Mouse (Mus musculus) cerebellum, postnatal 14 days (tissue): Measurements from ENCODE around the gene Ssr2.

Experiments
- DNase-seq, 2 experiments: peaks; one replicate each; pipeline ENCODE4 v3.0.0; 2021; ENCODE audit warnings: mixed read lengths in 2 of 2

Gene Ssr2

DNA sequence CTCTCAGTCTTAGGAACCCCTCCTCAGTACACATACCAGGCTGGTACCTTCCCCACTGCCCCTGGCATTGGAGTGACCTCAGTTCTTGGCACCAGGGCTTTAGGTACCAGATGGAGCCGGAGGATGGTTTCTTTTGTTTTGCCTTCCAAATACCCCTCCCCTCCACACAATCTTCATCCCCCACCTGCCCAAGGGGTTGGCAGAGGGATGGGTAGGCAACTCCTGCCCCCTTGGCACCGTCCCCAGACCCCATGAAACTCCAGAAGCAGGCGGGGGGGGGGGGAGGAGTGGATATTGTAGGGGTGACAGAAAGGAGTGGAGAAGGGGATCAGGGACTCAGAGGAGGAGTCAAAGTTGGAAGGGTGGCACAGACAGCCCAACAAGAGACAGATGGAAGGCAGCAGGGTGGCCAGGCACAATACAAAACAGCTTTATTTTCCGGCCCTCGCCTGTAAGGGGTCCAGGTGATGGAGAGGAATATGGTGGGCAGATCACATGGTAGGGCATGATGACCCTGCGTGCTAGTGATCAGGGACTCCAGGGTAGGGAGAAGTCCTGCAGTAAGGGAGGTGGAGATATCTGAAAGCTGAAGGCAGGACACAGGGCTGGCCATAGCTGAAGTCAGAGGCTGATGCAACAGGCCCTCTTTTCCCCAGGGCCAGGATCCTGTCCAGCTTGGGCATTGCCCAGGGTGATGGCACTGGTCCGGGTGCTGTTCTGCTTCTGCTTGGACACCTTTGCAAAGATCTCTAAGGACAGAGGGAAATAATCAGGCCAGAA, 33.9 kb upstream of the Ssr2 start:
- peak; percentile 90 to 93 for DNase-seq

GRCm38 (mm10) chr3:88542486-88542885, 33.2 kb upstream of the Ssr2 start:
- peak; percentile 53 to 58 for DNase-seq

GRCm38 (mm10) chr3:88543174-88543573, 32.5 kb upstream of the Ssr2 start:
- peak in 1 of 2 experiments; percentile 34 for DNase-seq

DNA sequence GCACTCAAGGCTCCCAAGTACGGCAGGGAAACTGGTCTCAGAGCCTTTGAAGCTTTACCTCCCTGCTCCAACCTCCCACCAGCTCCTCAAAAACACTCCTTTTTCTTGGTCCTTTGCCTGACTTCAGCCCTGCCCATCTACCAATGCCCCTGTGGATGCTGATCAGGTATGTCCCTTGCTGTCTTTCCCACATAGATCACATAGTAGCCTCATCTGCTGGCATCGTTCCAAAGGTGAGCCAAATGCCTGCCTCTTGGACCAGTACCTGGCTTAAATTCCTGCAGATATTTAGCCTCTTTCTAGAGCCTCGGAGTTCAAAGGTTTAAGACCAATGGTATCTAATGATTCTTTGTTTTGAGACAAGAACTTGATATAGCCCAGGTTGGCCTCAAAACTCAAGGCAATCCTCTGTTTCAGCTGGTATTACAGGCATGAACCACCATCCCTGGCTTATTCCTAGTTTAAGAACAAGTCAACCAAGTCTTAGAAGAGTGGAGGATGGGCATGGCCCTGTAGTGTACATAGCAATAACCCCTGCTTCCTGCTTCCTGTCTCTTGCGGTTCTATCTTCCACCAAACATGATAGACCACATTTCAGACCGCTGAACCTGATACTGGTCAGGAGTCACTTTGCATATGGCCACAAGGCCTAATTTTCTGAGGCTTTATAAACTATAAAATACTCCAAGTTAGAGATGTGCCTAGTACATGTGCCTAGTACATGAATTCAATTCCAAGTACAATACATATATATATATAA, 31.8 kb upstream of the Ssr2 start:
- peak in 1 of 2 experiments; percentile 52 for DNase-seq

GRCm38 (mm10) chr3:88544514-88544913, 31.2 kb upstream of the Ssr2 start:
- DNase-seq, result peak; percentile 75 to 79

DNA sequence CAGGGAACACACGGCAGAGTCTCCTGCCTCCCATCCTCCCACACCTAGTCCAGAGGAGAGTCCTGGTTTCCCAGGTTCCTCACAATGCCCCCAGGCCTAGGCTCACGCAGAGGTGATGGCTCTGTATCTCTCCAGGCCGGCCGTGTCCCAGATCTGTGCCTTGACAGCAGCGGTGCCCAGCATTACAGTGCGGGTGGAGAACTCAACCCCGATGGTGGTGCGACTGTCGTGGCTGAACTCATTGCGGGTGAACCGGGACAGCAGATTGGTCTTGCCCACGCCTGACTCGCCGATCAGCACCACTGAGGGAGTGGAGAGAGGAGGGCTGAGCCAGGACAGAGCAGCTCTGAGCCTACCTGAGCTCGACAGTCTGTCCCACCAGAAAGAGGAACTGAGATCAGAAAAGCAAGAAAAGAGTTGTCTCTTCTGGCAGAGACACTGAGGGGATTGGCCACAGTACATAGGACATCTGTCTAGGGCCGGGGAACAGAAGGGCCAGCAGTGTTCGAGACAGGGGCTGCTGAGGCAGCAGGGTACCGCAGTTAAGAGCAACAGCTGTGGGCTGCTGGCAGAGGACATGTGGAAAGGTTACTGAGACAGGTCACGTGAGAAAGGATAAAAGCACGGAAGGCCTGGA, 30.6 kb upstream of the Ssr2 start:
- peak; percentile 33 to 37 for DNase-seq

- no peak for DNase-seq
These were observed 28.8 kb upstream of the Ssr2 start for GRCm38 (mm10) chr3:88546674-88547418.

DNA sequence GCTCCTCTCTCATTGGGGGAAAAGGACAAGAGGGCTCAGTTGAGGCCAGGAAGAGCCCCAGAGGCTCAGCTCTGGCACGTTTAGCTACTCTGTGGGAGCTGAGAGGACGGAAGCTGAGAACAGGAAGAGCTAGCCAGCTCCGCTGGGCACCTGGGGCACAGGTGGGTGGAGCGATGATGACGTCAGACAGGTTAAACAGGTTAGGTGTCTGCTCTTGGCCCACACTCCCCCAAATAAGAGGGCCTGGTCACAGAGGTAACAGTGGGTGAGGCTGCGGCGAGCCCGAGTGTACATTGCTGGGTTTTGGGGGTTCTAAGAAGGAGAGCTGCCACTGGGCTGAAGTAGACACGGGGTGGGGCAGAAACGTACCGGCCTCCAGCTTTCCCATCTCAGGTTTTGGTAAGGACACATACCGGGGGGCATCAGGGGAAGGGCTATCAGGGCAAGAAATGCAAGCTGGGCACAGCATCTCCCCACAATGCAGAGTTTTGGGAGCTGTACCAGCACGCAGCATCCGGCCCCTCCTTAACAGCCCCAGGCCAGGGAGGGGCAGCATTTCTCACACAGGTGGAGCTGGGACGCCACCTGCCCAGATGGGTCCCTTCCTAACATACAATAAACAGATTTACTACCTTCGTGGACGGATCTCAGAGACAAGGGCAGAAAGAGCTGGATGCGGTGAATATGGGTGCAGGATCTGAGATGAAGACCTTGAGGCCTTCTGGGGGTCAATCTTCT, 27.3 kb upstream of the Ssr2 start, which contains the start of gene Rab25:
Gene Rab25 (minus strand): TSS at position 121 of the 738 bp plus-strand sequence.
- no peak for DNase-seq

DNA sequence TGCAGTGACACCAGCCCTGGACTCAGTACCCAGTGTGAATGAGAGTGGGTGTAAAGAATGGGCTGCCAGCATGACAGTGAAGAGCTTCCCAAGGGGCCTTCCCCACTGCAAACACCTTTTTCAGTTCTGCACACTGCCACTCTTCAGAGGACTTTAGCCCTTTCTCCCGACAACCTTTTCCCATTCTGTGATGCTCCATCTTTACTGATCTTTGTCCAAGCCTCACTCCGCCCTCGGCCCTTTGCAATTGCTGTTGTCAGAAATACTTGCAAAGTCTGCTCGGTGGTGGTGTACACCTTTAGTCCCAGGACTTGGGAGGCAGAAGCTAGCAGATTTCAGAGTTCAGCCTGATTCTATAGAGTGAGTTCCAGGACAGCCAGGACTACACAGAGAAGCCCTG, 24.1 kb upstream of the Ssr2 start:
- DNase-seq, result peak in 1 of 2 experiments; percentile 16

GRCm38 (mm10) chr3:88552082-88552645, 23.5 kb upstream of the Ssr2 start:
- DNase-seq, result no peak

DNA sequence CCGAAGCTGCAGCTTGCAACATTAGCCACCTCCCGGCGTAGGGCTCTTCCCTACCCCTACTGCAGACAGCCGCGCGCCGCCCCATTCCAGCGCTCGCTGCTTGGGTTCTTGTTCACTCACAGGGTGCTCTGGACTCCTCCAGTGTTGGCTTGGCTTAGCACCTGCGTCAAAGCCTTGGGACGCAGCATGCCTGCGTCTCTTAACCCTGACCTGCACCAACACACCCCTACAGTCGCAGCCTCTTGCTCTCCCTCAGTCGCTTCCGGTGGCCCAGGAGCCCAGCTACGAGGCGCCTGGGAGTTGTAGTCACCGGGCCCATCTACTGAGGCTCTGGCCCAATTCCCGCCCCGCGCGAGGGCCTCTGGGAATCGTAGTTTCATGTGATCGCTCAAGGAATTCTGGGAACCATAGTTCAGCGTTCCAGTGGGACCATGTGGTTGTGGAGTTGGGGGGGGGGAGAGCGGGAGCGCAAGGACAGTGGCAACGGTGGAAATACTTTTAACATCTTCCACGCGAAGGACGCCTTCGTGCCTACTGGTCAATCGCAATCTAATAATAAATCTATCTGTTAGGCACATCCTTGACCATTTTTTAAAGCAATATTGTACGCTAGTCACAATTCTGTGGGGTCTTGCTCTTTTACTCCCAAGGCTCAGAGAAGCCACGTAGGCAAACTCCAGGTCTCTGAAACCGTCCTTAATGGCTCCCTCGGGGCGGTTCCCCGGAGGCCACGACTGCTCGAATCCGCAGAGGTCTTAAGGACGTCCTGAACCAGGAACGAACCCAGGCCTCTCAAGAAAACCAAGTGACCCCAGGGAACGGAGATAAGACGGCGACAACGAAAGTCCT, 22.8 kb upstream of the Ssr2 start, which contains the start of gene Lamtor2:
Gene Lamtor2 (minus strand): TSS at position 399 of the 849 bp plus-strand sequence.
- peak; percentile 99 for DNase-seq

DNA sequence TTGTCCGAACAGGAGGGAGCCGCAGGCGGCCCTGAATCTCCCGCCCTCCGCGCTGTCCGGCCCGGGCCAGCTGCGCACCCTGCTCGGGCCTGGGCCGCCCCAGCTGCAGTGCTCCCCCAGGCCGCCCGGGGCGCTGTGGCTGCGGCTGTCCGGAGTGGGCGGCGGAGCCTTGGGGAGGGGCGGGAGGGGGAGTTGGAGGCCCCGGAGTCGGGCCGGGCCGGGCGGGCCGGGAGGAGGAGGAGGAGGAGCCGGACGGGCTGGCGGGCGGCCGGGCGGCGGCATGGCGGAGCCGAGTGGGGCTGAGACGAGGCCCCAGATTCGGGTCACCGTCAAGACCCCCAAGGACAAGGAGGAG, 22.2 kb upstream of the Ssr2 start, which contains the start of gene Ubqln4:
Gene Ubqln4 (plus strand): TSS at position 234 of the 355 bp plus-strand sequence.
- DNase-seq, result peak; percentile 93 to 95

DNA sequence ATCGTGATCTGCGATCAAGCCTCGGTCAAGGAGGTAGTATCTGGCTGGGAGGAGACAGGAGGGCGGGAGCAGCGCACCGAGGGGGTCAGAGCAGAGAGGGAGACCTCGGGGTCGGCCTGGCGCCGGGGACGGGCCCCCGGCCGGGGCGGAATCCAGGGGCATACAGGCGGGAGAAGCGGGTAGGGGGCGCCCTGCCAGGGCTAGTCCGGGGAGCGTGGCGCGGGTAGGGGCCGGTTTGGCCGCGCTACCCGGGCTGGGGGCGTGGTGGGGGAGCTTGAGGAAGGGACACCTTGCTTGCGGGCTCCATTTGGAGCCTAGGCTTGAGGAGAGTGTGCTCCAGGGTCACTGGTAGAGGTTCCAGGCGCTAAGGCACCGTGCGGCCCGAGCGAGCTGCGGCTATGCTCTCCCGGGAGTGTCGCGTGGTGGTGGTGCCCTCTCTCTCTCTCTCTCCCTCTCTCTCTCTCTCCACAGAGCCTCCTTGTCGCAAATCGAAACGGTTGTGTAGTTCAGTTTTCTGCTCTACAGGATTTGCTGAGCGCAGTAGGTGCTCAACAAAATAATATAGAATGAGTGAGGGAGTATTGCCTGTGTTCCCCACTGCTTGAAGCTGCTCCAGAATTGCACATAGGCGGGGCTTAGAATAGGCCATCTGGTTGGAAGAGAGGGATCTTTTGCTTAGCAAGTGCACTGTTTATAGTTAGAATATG, 21.6 kb upstream of the Ssr2 start:
- DNase-seq, result peak in 1 of 2 experiments; percentile 77

DNA sequence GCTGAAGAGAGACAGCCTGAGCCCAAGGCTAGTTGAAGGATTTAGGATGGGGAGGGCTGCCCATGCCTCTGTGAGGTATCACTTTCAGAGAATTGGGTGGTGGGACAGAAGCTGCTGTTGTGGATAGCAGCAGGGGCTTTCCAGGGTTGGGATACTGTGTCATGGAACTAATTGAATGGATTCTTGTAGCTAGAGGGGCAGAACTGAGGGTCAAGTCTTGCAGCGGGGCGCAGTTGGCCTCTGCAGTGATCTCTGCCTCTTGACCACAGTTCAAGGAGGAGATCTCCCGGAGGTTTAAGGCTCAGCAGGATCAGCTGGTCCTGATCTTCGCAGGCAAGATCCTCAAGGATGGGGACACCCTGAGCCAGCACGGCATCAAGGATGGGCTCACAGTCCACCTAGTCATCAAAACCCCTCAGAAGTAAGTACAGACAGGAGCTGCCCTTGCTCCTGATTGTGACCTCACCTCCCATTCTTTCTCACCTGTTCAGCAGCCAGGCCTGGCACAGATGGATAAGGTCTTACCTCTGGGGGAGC, 20.5 kb upstream of the Ssr2 start:
- DNase-seq, result peak in 1 of 2 experiments; percentile 10

DNA sequence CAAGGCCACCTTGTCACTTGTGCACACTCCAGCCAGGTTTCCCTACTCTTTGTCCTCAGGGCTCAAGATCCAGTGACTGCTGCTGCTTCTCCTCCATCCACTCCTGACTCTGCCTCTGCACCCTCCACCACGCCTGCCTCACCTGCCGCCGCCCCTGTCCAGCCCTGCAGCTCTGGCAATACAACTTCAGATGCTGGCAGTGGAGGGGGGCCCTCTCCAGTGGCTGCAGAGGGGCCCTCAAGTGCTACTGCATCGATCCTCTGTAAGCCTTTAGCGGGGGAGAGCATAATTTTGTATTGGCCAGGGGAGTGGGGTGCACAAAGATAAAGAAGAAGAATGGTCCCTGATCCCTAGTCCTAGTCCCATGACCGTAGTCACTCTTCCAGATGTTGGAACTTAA, 19.9 kb upstream of the Ssr2 start:
- peak in 1 of 2 experiments; percentile 4 for DNase-seq

GRCm38 (mm10) chr3:88556616-88557015, 19.1 kb upstream of the Ssr2 start:
- DNase-seq, result peak in 1 of 2 experiments; percentile 1

DNA sequence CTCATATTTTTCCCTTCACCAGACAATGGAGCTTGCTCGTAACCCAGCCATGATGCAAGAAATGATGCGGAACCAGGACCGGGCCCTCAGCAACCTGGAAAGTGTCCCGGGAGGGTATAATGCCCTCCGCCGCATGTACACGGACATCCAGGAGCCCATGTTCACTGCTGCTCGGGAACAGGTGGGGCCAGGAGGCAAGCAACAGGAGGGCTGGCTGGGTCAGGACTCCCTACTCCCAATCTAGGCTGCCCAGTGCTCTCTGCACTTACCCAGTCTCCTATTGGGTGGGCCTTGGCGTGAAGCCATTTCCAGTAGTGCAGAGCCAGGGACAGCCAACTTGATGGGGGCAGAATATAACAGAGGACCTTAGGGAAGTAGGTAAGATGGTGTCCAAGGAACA, 16.1 kb upstream of the Ssr2 start:
- DNase-seq, result no peak

DNA sequence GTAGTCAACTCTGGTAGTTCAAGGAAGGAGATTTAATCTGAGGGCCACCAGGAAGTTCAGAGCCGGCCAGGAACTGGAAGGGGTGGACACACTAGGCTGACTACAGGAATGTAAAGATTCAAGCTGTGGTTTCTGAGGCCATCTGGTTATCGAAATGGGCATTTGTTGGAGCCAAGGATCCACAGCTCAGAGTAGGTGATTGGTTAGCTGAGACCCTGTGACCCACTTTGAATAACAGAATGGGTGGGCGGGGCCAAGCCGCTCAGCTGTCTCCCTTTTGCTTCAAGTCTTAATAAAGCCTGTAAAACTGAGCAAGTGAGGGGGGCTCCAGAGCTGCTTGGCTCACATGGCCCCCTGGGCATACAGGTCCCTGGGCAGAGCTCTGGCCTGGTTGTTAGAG, 13.7 kb upstream of the Ssr2 start:
- DNase-seq, result peak; percentile 53 to 74

GRCm38 (mm10) chr3:88563442-88563841, 12.2 kb upstream of the Ssr2 start:
- DNase-seq, result no peak
